Mouse (Mus musculus) embryo, embryonic 10.5 days (tissue): Measurements from ENCODE around the gene Gm10487.
"Not testable (repeated sequence)": the region's sequence is repeated elsewhere in the genome, so short reads cannot be mapped to it uniquely, and the experiment has no call there.

Experiments
- DNase-seq: peaks from one replicate; pipeline ENCODE4 v3.0.0-alpha.2; 2015; ENCODE audit warnings: low spot score

Gene Gm10487

DNA sequence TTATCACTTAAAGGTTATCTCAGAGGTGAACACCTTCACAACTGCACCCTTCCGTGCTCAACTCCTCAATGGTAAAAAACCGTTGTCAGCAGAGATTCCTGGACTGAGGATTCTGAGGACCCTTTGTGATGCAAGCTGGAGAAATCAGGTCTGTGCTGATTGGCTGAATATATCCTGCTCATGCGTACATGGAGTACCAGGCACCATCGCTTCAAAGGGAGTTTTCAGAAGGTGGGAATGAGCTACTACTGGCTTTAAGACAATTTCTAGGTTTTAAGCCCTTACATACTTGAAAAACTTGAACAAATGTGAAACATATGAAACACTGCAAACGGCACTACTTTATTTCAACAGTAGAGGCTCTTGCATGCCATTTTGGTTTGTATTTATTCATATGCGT lies at the start of gene Gm10487:
Gene Gm10487 (minus strand): TSS at position 101 of the 400 bp plus-strand sequence.
- not testable (repeated sequence) for DNase-seq
